Comparison of ENCODE assay signal across 24 mouse cellular contexts in genomic region chr5:149045470-149046085, GRCm38 (mm10). TPM values are rescaled to one million over a fixed set of nuclear protein-coding genes. Genes with fewer than 3 reads are reported as not detected.
DNase-seq lines count a peak whose midpoint lies in the region; ATAC-seq and TF ChIP-seq lines count a peak whose summit lies in the region.
"Had no signal": no experiment of that assay in that cellular context is flagged by ENCODE, and none has a peak within 500 bp of the region (broad histone marks: within the 10 kb centered on the region; RNA-seq: fewer than 3 reads in every experiment).

No protein-coding gene starts in this region.

- no peak for ATAC-seq in forebrain, embryonic 15.5 days (replicated peaks)
- ATAC-seq: midbrain, embryonic 15.5 days had no signal

- H3K27me3 ChIP-seq in forebrain, embryonic 15.5 days = no peaks in the 10 kb centered on the region
- no peaks in the 10 kb centered on the region for H3K27me3 ChIP-seq in forebrain, embryonic 10.5 days (ENCODE audit: poor library complexity, severe bottlenecking)
- no peaks in the 10 kb centered on the region for H3K27me3 ChIP-seq in MEL (ENCODE audit: control insufficient read depth in 1 of 2, insufficient read depth in 2 of 2, low read length in 2 of 2)
- H3K27me3 ChIP-seq: embryonic facial prominence, embryonic 13.5 days; hindbrain, embryonic 12.5 days; megakaryocyte, embryonic 14.5 days; midbrain, embryonic 15.5 days; neural tube, embryonic 15.5 days; stomach, embryonic 15.5 days had no signal

- no peak overlapping the region for H3K9ac ChIP-seq in forebrain, embryonic 15.5 days (replicated peaks)
- H3K9ac ChIP-seq in MEL (ENCODE audit: control insufficient read depth, low read depth, low read length, poor library complexity, severe bottlenecking) = no peak overlapping the region
- H3K9ac ChIP-seq: embryonic facial prominence, embryonic 13.5 days; hindbrain, embryonic 12.5 days; midbrain, embryonic 15.5 days; neural tube, embryonic 15.5 days; stomach, embryonic 15.5 days had no signal

- DNase-seq in forebrain, embryonic 10.5 days (ENCODE audit: extremely low spot score, low spot score) = no peak
- DNase-seq in 416B (ENCODE audit: low read depth) (peak; percentile 20), MEL (ENCODE audit: low read depth, low spot score) (peak; percentile 46)
- peak; percentile 49 for DNase-seq in lung, postnatal 36 days
- DNase-seq in thymus, postnatal 25 days = no peak
- DNase-seq in layer of hippocampus, adult 8-10 months (ENCODE audit: low spot score in 2 of 2) = no peak
- DNase-seq: cerebellum, adult 18-20 months; heart, postnatal 14 days; kidney, postnatal 36 days; layer of hippocampus, adult 9-11 months; left cerebral cortex, postnatal 4 days; thymus, adult 18-20 months had no signal

- TF ChIP-seq POLR2A in MEL (IDR thresholded peaks at IDR 0.05; ENCODE audit: control insufficient read depth in 1 of 2, insufficient read depth in 1 of 2, low read depth in 1 of 2, low read length in 2 of 2, poor library complexity in 1 of 2) = peak in 1 of 2 experiments; percentile 46; a peak in 1 of 4 replicates

- TF ChIP-seq EP300 in MEL (IDR thresholded peaks at IDR 0.05; ENCODE audit: low read depth in 1 of 2, low read length in 2 of 2) = no peak

- no peaks in the 10 kb centered on the region for H3K9me3 ChIP-seq in forebrain, embryonic 15.5 days
- H3K9me3 ChIP-seq in forebrain, embryonic 10.5 days = no peaks in the 10 kb centered on the region
- no peaks in the 10 kb centered on the region for H3K9me3 ChIP-seq in MEL (replicated peaks; ENCODE audit: insufficient read depth, low read length)
- H3K9me3 ChIP-seq: embryonic facial prominence, embryonic 13.5 days; G1E; hindbrain, embryonic 12.5 days; megakaryocyte, embryonic 14.5 days; midbrain, embryonic 15.5 days; neural tube, embryonic 15.5 days; stomach, embryonic 15.5 days had no signal

- H3K36me3 ChIP-seq in forebrain, embryonic 15.5 days = peaks cover 28% of the 10 kb centered on the region
- peaks cover 60% of the 10 kb centered on the region for H3K36me3 ChIP-seq in forebrain, embryonic 10.5 days (replicated peaks)
- H3K36me3 ChIP-seq in MEL (ENCODE audit: control insufficient read depth in 1 of 2, insufficient read depth in 2 of 2, low read length in 2 of 2) = peaks cover 20 to 23% of the 10 kb centered on the region in 2 experiments
- H3K36me3 ChIP-seq: midbrain, embryonic 15.5 days had no signal

- H3K79me2 ChIP-seq in MEL (ENCODE audit: control insufficient read depth, insufficient read depth, low read length, poor library complexity) = peaks cover 6% of the 10 kb centered on the region

- H3K4me1 ChIP-seq in forebrain, embryonic 15.5 days = peaks cover 23% of the 10 kb centered on the region
- H3K4me1 ChIP-seq in forebrain, embryonic 10.5 days = peaks cover 13% of the 10 kb centered on the region
- peaks cover 9 to 10% of the 10 kb centered on the region in 2 experiments; a peak in 3 of 4 replicates for H3K4me1 ChIP-seq in MEL (ENCODE audit: control insufficient read depth in 1 of 2, insufficient read depth in 2 of 2, low read length in 2 of 2)
- H3K4me1 ChIP-seq: stomach, embryonic 15.5 days had no signal

- H3K4me3 ChIP-seq in forebrain, embryonic 15.5 days = no peak overlapping the region
- no peak overlapping the region for H3K4me3 ChIP-seq in forebrain, embryonic 10.5 days
- H3K4me3 ChIP-seq in MEL (ENCODE audit: control insufficient read depth in 1 of 2, insufficient read depth in 1 of 2, low read depth in 2 of 2, low read length in 2 of 2) = no peak overlapping the region
- H3K4me3 ChIP-seq: embryonic facial prominence, embryonic 13.5 days; hindbrain, embryonic 12.5 days; left cerebral cortex, adult 2 months; megakaryocyte, embryonic 14.5 days; midbrain, embryonic 15.5 days; neural tube, embryonic 15.5 days; stomach, embryonic 15.5 days had no signal

- no peak for TF ChIP-seq RAD21 in MEL (IDR thresholded peaks at IDR 0.05; ENCODE audit: low read depth, low read length)

- peak overlapping the region; percentile 21; the same call in 1 of the 2 replicates for H3K27ac ChIP-seq in forebrain, embryonic 15.5 days (replicated peaks)
- no peak overlapping the region for H3K27ac ChIP-seq in forebrain, embryonic 10.5 days
- no peak overlapping the region for H3K27ac ChIP-seq in MEL (ENCODE audit: control insufficient read depth, low read depth, low read length)
- H3K27ac ChIP-seq: hindbrain, embryonic 12.5 days; left cerebral cortex, adult 2 months; midbrain, embryonic 15.5 days; neural tube, embryonic 15.5 days; stomach, embryonic 15.5 days had no signal

- WGBS in forebrain, embryonic 15.5 days = 75% methylated on average over 9 of the region's 9 CpGs
- 90% methylated on average over 9 of the region's 9 CpGs for WGBS in forebrain, embryonic 10.5 days

- TF ChIP-seq CTCF in MEL (IDR thresholded peaks at IDR 0.05 in 2 of 3, conservative IDR thresholded peaks at IDR 0.05 in 1 of 3; ENCODE audit: control insufficient read depth in 1 of 3, insufficient read depth in 1 of 3, low read depth in 2 of 3, low read length in 3 of 3, poor library complexity in 1 of 3, severe bottlenecking in 1 of 3) = no peak

- H3K4me2 ChIP-seq in forebrain, embryonic 15.5 days (replicated peaks) = no peak overlapping the region
- H3K4me2 ChIP-seq: embryonic facial prominence, embryonic 13.5 days; heart, embryonic 11.5 days; hindbrain, embryonic 12.5 days; liver, embryonic 11.5 days; midbrain, embryonic 15.5 days; neural tube, embryonic 15.5 days; stomach, embryonic 15.5 days had no signal

TF ChIP-seq in MEL, 35 proteins besides CTCF, POLR2A, EP300 and RAD21:
- TF ChIP-seq ZMIZ1 (IDR thresholded peaks at IDR 0.05; ENCODE audit: low read depth, low read length) (peak; percentile 65; the same call in 1 of the 2 replicates), SMC3 (IDR thresholded peaks at IDR 0.05; ENCODE audit: low read depth, low read length) (peak; percentile 8; the same call in 1 of the 2 replicates), POLR2AphosphoS2 (IDR thresholded peaks at IDR 0.05; ENCODE audit: low read length) (no peak; the same call in 1 of the 2 replicates)
TF ChIP-seq in MEL: peak in this region for 2.

RNA-seq across cellular contexts. Expression of gene Gm42791, which starts 50.6 kb away (rescaled TPM):
- polyA plus RNA-seq in forebrain, embryonic 15.5 days (2015; fragmentation: Nextera tagmentation; extraction: Ambion mirVana) = 5.6 and 7.4 TPM in 2 replicates
- polyA plus RNA-seq in forebrain, embryonic 10.5 days (2016; fragmentation: Nextera tagmentation; extraction: Ambion mirVana) = 1.2 and 2.5 TPM in 2 replicates
- 1.2 TPM in 1 of 2 replicates, not detected in the other for total RNA-seq in MEL (2012; rRNA removed)
- 1 to 10 TPM in 1 of 2 experiments, not detected in 1; 2.1 TPM for polyA plus RNA-seq in MEL (2012; ENCODE audit: insufficient read depth in 1 of 2, insufficient read length in 2 of 2, low read depth in 1 of 2, low replicate concordance in 2 of 2, missing spikeins in 1 of 2)
- 10 to 100 TPM; 20.4 to 38.3 (median 34.6) TPM for total RNA-seq in layer of hippocampus, adult 8-10 months (2022)
- total RNA-seq: G1E had no signal
- polyA plus RNA-seq: G1E; heart, embryonic 11.5 days; liver, embryonic 11.5 days; spleen, adult 2 months had no signal

Comparison
In these comparisons a context has a peak if more than half of its experiments do, and no peak if none do; other contexts are left out.
1. DNase-seq: peak in 416B (single experiment), MEL (single experiment) and lung, postnatal 36 days (single experiment); none in forebrain, embryonic 10.5 days (single experiment), thymus, postnatal 25 days (single experiment) and layer of hippocampus, adult 8-10 months (0 of 2).